Mouse (Mus musculus) midbrain, postnatal 0 days (tissue): ENCODE data around the gene Ptger4. TPM values are rescaled to one million over a fixed set of nuclear protein-coding genes. Genes with fewer than 3 reads are reported as not detected.

ENCODE experiments used
- ATAC-seq: fragments of 200-750 bp; cut with Nextera tagmentation; 2 replicates; pipeline ENCODE4 v1.8.0; 2017; ENCODE audit warnings: moderate number of reproducible peaks, mild to moderate bottlenecking, moderate TSS enrichment, moderate library complexity; ENCODE audit not compliant: low FRiP score
- DNase-seq: peaks from one replicate; pipeline ENCODE4 v3.0.0-alpha.2; 2015; ENCODE audit warnings: low spot score
- H3K27ac ChIP-seq: fragments of 300-500 bp; sonication (generic); 2 replicates; pipeline ENCODE4 v1.5.1; 2014; ENCODE audit warnings: low read depth, mild to moderate bottlenecking, low read length, mixed read lengths
- H3K27me3 ChIP-seq: fragments of 300-500 bp; sonication (generic); 2 replicates; pipeline ENCODE4 v1.6.1; 2014; ENCODE audit warnings: low read length, control low read depth, mixed read lengths; ENCODE audit not compliant: insufficient read depth
- H3K36me3 ChIP-seq: fragments of 300-500 bp; sonication (generic); 2 replicates; pipeline ENCODE4 v1.6.1; 2014; ENCODE audit warnings: low read length, control low read depth, mixed read lengths; ENCODE audit not compliant: insufficient read depth
- H3K4me1 ChIP-seq: fragments of 300-500 bp; sonication (generic); 2 replicates; pipeline ENCODE4 v1.6.1; 2014; ENCODE audit warnings: mild to moderate bottlenecking, control low read depth, antibody characterized with exemption, low read length, mixed read lengths; ENCODE audit not compliant: insufficient read depth
- H3K4me2 ChIP-seq: fragments of 300-500 bp; sonication (generic); 2 replicates; pipeline ENCODE4 v1.6.1; 2014; ENCODE audit warnings: low read depth, mild to moderate bottlenecking, low read length, mixed read lengths; ENCODE audit not compliant: poor library complexity, severe bottlenecking
- H3K4me3 ChIP-seq: fragments of 300-500 bp; sonication (generic); 2 replicates; pipeline ENCODE4 v1.5.1; 2014; ENCODE audit warnings: low read depth, mild to moderate bottlenecking, low read length, moderate library complexity
- H3K9ac ChIP-seq: fragments of 300-500 bp; sonication (generic); replicated peaks from 2 replicates; pipeline ENCODE4 v1.6.1; 2014; ENCODE audit warnings: mild to moderate bottlenecking, low read length, moderate library complexity, mixed read lengths; ENCODE audit not compliant: poor library complexity, severe bottlenecking
- H3K9me3 ChIP-seq: fragments of 300-500 bp; sonication (generic); 2 replicates; pipeline ENCODE4 v1.6.1; 2016; ENCODE audit warnings: low read length, control low read depth
- CTCF ChIP-seq: IDR thresholded peaks from 2 replicates; pipeline ENCODE4 v1.5.1; 2016; ENCODE audit warnings: antibody characterized with exemption, mild to moderate bottlenecking
- WGBS: fragments of 180-500 bp; shearing (Covaris S2); extraction: QIAGEN DNeasy Blood & Tissue Kit; methylation state at CpG from one replicate; pipeline ENCODE4 v1.1.7; 2014; 5-methylcytosine and 5-hydroxymethylcytosine counted together
- polyA plus RNA-seq: library from polyadenylated mRNA; unstranded; fragments of >200 nt; fragmentation: Nextera tagmentation; extraction: Ambion mirVana; gene quantifications from 2 replicates; pipeline ENCODE4 v1.2.1, GENCODE M21; 2015
- total RNA-seq: library from RNA; depleted of rRNA; stranded (reverse); fragments of >200 nt; gene quantifications from 2 replicates; pipeline ENCODE4 v1.2.3, GENCODE M21; 2014; rRNA removed

Ptger4 gene
- total and polyA plus RNA-seq, 2 experiments from 2014 or later: 1.7 to 2.5 TPM

DNA sequence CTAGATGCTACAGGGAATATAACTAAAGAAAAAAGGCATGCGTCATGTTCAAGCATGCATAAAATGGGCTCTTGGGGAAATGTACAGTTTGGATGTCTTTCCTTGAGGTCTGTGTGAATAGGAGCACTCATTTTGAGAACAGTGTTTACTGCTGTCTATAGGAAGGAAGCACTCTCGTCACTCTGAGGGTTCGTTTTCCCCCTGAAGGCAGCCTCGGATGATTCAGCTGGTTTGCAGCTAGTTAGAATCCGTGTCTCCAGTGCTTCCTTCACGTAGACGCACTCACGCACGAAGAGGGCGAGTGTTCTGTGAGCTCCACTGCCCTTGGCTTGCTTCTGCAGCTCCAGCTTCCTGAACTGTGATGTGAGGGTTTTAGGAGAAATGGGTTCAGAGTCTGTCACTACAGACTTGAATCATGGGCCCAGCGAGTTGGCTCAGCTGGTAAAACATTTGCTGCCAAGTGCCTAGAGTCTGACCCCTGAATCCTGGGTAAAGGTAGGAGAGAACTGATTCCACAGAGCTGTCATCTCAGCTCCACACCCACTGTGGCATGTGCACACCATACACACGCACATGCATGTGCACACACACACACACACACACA, 70.7 kb downstream of the Ptger4 start:
- no peak overlapping the region for H3K27ac ChIP-seq
- DNase-seq (no peak), ATAC-seq (no peak)
- no peak overlapping the region for H3K9ac ChIP-seq
- peaks cover 49% of the 10 kb centered on the region for H3K36me3 ChIP-seq
- H3K4me1 ChIP-seq: no peaks in the 10 kb centered on the region
- H3K4me3 ChIP-seq: no peak overlapping the region
- H3K9me3 ChIP-seq: no peaks in the 10 kb centered on the region
- no peaks in the 10 kb centered on the region for H3K27me3 ChIP-seq
- WGBS: 92% methylated on average over 12 of the region's 12 CpGs
- TF ChIP-seq CTCF: no peak
- H3K4me2 ChIP-seq: no peak overlapping the region

DNA sequence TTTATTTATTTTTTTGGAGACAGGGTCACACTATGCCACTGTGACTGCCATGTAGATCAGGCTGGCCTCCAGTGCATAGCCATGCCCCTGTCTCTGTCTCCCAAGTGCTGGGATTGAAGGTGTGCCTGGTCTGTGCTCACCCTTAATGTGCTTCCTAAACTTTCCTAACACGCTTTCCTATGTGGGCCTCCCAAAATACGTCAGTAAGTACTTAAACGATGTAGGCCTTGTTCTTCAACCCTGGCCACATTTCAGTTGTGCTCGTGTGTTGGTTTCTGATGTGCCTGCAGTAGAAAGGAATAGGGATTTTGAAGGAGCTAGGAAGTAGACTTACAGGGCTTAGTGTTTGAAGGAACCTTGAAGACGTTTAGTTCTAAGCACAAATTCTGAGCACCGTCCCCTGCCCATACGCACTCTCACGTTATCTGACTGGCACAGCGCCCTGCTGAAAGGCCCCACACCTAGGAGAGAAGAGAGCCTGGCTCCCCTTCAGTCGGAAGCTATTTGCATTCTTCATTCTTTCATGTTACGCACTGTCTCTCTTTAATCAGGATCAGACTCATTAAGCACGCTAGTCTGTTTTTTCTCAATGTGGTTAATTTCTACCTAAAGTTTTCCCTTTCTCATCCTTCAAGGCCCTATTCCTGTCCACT, 78.7 kb downstream of the Ptger4 start:
- no peak for DNase-seq
- no peak for ATAC-seq
- Histone ChIP-seq H3K4me2 (no peak overlapping the region), H3K9me3 (no peaks in the 10 kb centered on the region), H3K4me3 (no peak overlapping the region), H3K9ac (no peak overlapping the region), H3K36me3 (peaks cover 35% of the 10 kb centered on the region), H3K27ac (no peak overlapping the region), H3K4me1 (no peaks in the 10 kb centered on the region), H3K27me3 (no peaks in the 10 kb centered on the region)
- WGBS: 83% methylated on average over 12 of the region's 12 CpGs
- TF ChIP-seq CTCF: no peak

DNA sequence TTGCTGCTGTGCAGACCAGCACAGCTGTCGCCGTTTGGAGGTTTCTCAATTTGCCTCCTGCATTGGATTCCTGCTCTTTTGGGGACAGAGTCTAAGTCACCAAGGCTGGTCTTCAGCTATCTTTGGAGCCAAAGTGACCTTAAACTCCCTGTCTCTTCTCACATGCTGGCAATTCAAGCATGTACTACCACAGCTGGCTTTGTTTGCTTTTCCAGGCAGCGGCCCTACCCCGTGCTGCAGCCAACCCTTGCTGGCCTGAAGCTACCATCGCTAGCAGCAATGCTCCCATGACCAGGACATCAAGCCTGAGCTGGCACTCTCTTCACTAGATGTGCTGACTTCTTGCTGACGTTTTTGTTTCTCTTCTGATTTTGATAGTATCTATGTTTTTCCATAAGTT, 85.2 kb downstream of the Ptger4 start:
- ATAC-seq: no peak
- no peaks in the 10 kb centered on the region for H3K9me3 ChIP-seq
- WGBS: 71% methylated on average over 6 of the region's 6 CpGs
- H3K27ac ChIP-seq: no peak overlapping the region
- no peak for TF ChIP-seq CTCF
- no peak for DNase-seq
- H3K4me1 ChIP-seq: no peaks in the 10 kb centered on the region
- H3K27me3 ChIP-seq: no peaks in the 10 kb centered on the region
- peaks cover 6% of the 10 kb centered on the region for H3K36me3 ChIP-seq
- H3K4me2 ChIP-seq: no peak overlapping the region
- H3K4me3 ChIP-seq: no peak overlapping the region
- H3K9ac ChIP-seq: no peak overlapping the region

DNA sequence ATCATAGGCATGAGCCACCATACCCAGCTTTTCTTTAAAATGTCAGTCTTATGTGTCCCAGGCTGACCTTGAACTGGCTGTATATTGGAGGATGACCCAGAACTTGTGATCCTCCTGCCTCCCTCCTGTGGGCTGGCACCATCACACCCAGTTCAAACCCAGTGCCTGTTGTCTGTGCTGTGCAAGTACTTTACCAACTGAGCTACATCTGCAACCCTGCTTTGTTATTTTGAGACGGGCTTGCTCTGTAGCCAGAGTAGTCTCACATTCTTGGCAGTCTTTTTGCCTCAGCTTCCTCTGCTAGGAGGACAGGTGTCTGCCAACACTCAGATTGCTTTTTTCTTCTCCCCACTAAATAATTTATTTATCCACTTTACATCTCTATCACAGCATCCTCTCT, 86.6 kb downstream of the Ptger4 start:
- no peak overlapping the region for H3K4me2 ChIP-seq
- H3K27ac ChIP-seq: no peak overlapping the region
- H3K27me3 ChIP-seq: no peaks in the 10 kb centered on the region
- no peaks in the 10 kb centered on the region for H3K9me3 ChIP-seq
- DNase-seq (no peak), ATAC-seq (no peak)
- TF ChIP-seq CTCF: no peak
- no peak overlapping the region for H3K4me3 ChIP-seq
- no peak overlapping the region for H3K9ac ChIP-seq
- H3K4me1 ChIP-seq: no peaks in the 10 kb centered on the region
- 77% methylated on average over 1 of the region's 1 CpGs for WGBS
- no peaks in the 10 kb centered on the region for H3K36me3 ChIP-seq

Other genes with a start within 250 kb of the Ptger4 start
- 0.27 TPM in 1 of 2 replicates, not detected in the other for gene C7, start 180.4 kb downstream of the Ptger4 start, total RNA-seq
- 0.10 TPM in 1 of 2 replicates, not detected in the other for gene C7, start 180.4 kb downstream of the Ptger4 start, polyA plus RNA-seq
- 0.11 and 0.42 TPM in 2 replicates for gene Card6, start 135.6 kb downstream of the Ptger4 start, total RNA-seq
- 0.25 and 0.52 TPM in 2 replicates for gene Card6, start 135.6 kb downstream of the Ptger4 start, polyA plus RNA-seq
- 186 and 281 TPM in 2 replicates for gene Rpl37, start 127.5 kb downstream of the Ptger4 start, total RNA-seq
- 359 and 404 TPM in 2 replicates for gene Rpl37, start 127.5 kb downstream of the Ptger4 start, polyA plus RNA-seq
- gene Prkaa1, start 100.3 kb downstream of the Ptger4 start, total RNA-seq: 17.2 and 17.5 TPM in 2 replicates
- gene Prkaa1, start 100.3 kb downstream of the Ptger4 start, polyA plus RNA-seq: 9.5 and 10.6 TPM in 2 replicates
- gene Ttc33, start 58.7 kb downstream of the Ptger4 start, total RNA-seq: 31.2 and 35.9 TPM in 2 replicates
- gene Ttc33, start 58.7 kb downstream of the Ptger4 start, polyA plus RNA-seq: 45.8 and 51.0 TPM in 2 replicates